Mouse (Mus musculus) heart, postnatal 36 days (tissue): Measurements from ENCODE around the gene Cpsf2. TPM values are rescaled to one million over a fixed set of nuclear protein-coding genes. Genes with fewer than 3 reads are reported as not detected.

ENCODE experiments used
- DNase-seq, 2 experiments: peaks; one replicate each; pipeline ENCODE4 v3.0.0; 2021 to 2022
- intact Hi-C: fragments of 180-260 bp; cut with DNase I; formaldehyde crosslinking; loops from one replicate; pipeline ENCODE4 v1.15.1; 2025
- total RNA-seq, 2 experiments: library from RNA; stranded (reverse); gene quantifications; 2 replicates each; pipeline ENCODE4 v1.2.3; 2021

Gene Cpsf2
- total RNA-seq, 2 experiments from 2014 or later: 11.7 to 12.5 TPM

- intact Hi-C loops: no loop called here
- DNase-seq: no peak
Observed at GRCm38 (mm10) chr12:102043840-102044239, 68.1 kb downstream of the Cpsf2 start.

GRCm38 (mm10) chr12:102054155-102054554 is 78.4 kb downstream of the Cpsf2 start:
- intact Hi-C loops: no loop called here
- DNase-seq: no peak

DNA sequence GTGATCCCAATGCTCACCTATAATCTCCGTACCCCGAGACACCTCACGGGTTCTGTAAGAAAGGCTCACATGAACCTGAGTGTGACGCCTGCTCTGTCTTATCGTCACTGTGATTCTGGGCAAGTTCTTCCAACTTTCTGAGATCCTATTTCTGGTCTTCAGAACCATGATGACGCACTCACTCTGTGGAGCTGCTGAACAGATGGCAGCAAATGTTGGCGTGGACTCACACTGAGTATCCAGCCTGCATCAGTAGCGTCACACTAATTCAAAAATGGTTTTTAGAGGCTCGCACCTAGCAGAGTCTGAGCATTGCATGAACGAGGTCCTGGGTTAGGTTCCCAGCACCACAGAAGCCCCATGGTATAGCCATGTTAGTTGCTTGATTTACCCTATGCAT is 80.0 kb downstream of the Cpsf2 start:
- intact Hi-C loops: no loop called here
- DNase-seq: no peak

Other genes starting within 250 kb of the Cpsf2 start
- gene Fbln5, start 156.9 kb upstream of the Cpsf2 start, total RNA-seq: 10 to 100 TPM; 27.7 to 29.8 TPM
- gene Trip11, start 62.7 kb upstream of the Cpsf2 start, total RNA-seq: 10 to 100 TPM; 33.6 to 35.3 TPM
- gene Atxn3, start 17.7 kb upstream of the Cpsf2 start, total RNA-seq: 10 to 100 TPM in 1 of 2 experiments, 1 to 10 TPM in 1; 9.1 to 10.7 TPM
- 1 to 10 TPM; 1.3 to 2.0 TPM for gene Slc24a4, start 152.7 kb downstream of the Cpsf2 start, total RNA-seq